Mouse (Mus musculus): Measurements from ENCODE around the gene Apoc4. TPM values are rescaled to one million over a fixed set of nuclear protein-coding genes. Genes with fewer than 3 reads are reported as not detected.
A peak's percentile ranks its signal among the peaks of the same experiment; 100 is the strongest.

The Apoc4 gene
- polyA plus RNA-seq, 1 experiment from 2014 or later, result 0.09 TPM

- DNase-seq (ENCODE audit: low read depth, low spot score), result peak; percentile 50
- no peak for ATAC-seq
- in situ Hi-C loops (cut with MboI; ENCODE audit: low pct_unique_long_range_greater_than_20kb), result no loop called here
- no peak for TF ChIP-seq CTCF (IDR thresholded peaks at IDR 0.05)
- no peaks in the 10 kb centered on the region for H3K27me3 ChIP-seq
- POLR2A ChIA-PET, result no interaction called here
- CTCF ChIA-PET, result interaction anchor here (0.8 to 2.0 kb wide), 3 partner anchors 10 to 18 kb away, joined by 3 to 5 read pairs (median 4); no protein-coding TSS in a partner anchor
These were observed 1.7 kb upstream of the Apoc4 start for GRCm38 (mm10) chr7:19682979-19683378.

- DNase-seq (ENCODE audit: low read depth, low spot score) (no peak), ATAC-seq (no peak)
- no peak for TF ChIP-seq CTCF (IDR thresholded peaks at IDR 0.05)
- in situ Hi-C loops (cut with MboI; ENCODE audit: low pct_unique_long_range_greater_than_20kb), result no loop called here
- ChIA-PET CTCF (interaction anchor here (1.7 to 2.2 kb wide), 2 partner anchors 9 to 12 kb away, joined by 4 to 10 read pairs; no protein-coding TSS in a partner anchor), POLR2A (interaction anchor here (0.6 kb wide), 1 partner anchor 275 kb away, joined by 5 read pairs; no protein-coding TSS in a partner anchor)
- H3K27me3 ChIP-seq, result no peaks in the 10 kb centered on the region
These were observed 577 bp downstream of the Apoc4 start for GRCm38 (mm10) chr7:19680702-19681101.

GRCm38 (mm10) chr7:19678901-19679300 lies 2.4 kb downstream of the Apoc4 start:
- no peak for TF ChIP-seq CTCF (IDR thresholded peaks at IDR 0.05)
- no peak for DNase-seq (ENCODE audit: low read depth, low spot score)
- no peaks in the 10 kb centered on the region for H3K27me3 ChIP-seq
- ChIA-PET POLR2A (no interaction called here), CTCF (interaction anchor here (1.2 to 1.6 kb wide), 2 partner anchors 19 to 21 kb away, joined by 3 to 6 read pairs; no protein-coding TSS in a partner anchor)
- in situ Hi-C loops (cut with MboI; ENCODE audit: low pct_unique_long_range_greater_than_20kb), result no loop called here
- ATAC-seq, result no peak

GRCm38 (mm10) chr7:19677872-19678271 lies 3.4 kb downstream of the Apoc4 start, which contains the start of gene Apoc2:
TSS of gene Apoc2 (minus strand) at chr7:19677941.
- no peaks in the 10 kb centered on the region for H3K27me3 ChIP-seq
- no peak for ATAC-seq
- no peak for DNase-seq (ENCODE audit: low read depth, low spot score)
- ChIA-PET CTCF (interaction anchor here (1.6 kb wide), 1 partner anchor 22 kb away, joined by 6 read pairs; no protein-coding TSS in a partner anchor), POLR2A (interaction anchor here (1.3 kb wide), 1 partner anchor 9 kb away, joined by 3 read pairs; no protein-coding TSS in a partner anchor)
- no peak for TF ChIP-seq CTCF (IDR thresholded peaks at IDR 0.05)
- in situ Hi-C loops (cut with MboI; ENCODE audit: low pct_unique_long_range_greater_than_20kb), result no loop called here

GRCm38 (mm10) chr7:19676662-19677061 lies 4.6 kb downstream of the Apoc4 start:
- H3K27me3 ChIP-seq, result no peaks in the 10 kb centered on the region
- ATAC-seq (no peak), DNase-seq (ENCODE audit: low read depth, low spot score) (no peak)
- TF ChIP-seq CTCF (IDR thresholded peaks at IDR 0.05), result no peak
- CTCF ChIA-PET, result no interaction called here
- POLR2A ChIA-PET, result no interaction called here
- in situ Hi-C loops (cut with MboI; ENCODE audit: low pct_unique_long_range_greater_than_20kb), result no loop called here

- no peak for ATAC-seq
- POLR2A ChIA-PET, result no interaction called here
- CTCF ChIA-PET, result no interaction called here
- no peak for DNase-seq (ENCODE audit: low read depth, low spot score)
- in situ Hi-C loops (cut with MboI; ENCODE audit: low pct_unique_long_range_greater_than_20kb), result no loop called here
- TF ChIP-seq CTCF (IDR thresholded peaks at IDR 0.05), result no peak
- H3K27me3 ChIP-seq, result no peaks in the 10 kb centered on the region
These were observed 5.5 kb downstream of the Apoc4 start for GRCm38 (mm10) chr7:19675824-19676223.

- POLR2A ChIA-PET, result interaction anchor here (1.6 kb wide), 1 partner anchor 27 kb away, joined by 4 read pairs; no protein-coding TSS in a partner anchor
- in situ Hi-C loops (cut with MboI; ENCODE audit: low pct_unique_long_range_greater_than_20kb), result no loop called here
- CTCF ChIA-PET, result interaction anchor here (1.0 kb wide), 1 partner anchor 12 kb away, joined by 3 read pairs; no protein-coding TSS in a partner anchor
- DNase-seq (ENCODE audit: low read depth, low spot score) (no peak), ATAC-seq (no peak)
- H3K27me3 ChIP-seq, result no peaks in the 10 kb centered on the region
- no peak for TF ChIP-seq CTCF (IDR thresholded peaks at IDR 0.05)
These were observed 8.1 kb downstream of the Apoc4 start for GRCm38 (mm10) chr7:19673083-19673699.

GRCm38 (mm10) chr7:19671511-19671910 lies 9.8 kb downstream of the Apoc4 start:
- ATAC-seq, result no peak
- CTCF ChIA-PET, result interaction anchor here (1.0 kb wide), 1 partner anchor 29 kb away, joined by 4 read pairs; no protein-coding TSS in a partner anchor
- DNase-seq (ENCODE audit: low read depth, low spot score), result no peak
- H3K27me3 ChIP-seq, result no peaks in the 10 kb centered on the region
- POLR2A ChIA-PET, result interaction anchor here (0.6 kb wide), 1 partner anchor 45 kb away, joined by 3 read pairs; no protein-coding TSS in a partner anchor
- in situ Hi-C loops (cut with MboI; ENCODE audit: low pct_unique_long_range_greater_than_20kb), result no loop called here
- no peak for TF ChIP-seq CTCF (IDR thresholded peaks at IDR 0.05)

GRCm38 (mm10) chr7:19668947-19669721 lies 12.1 kb downstream of the Apoc4 start:
- ATAC-seq (peak; percentile 84), DNase-seq (ENCODE audit: low read depth, low spot score) (peak; percentile 56)
- in situ Hi-C loops (cut with MboI; ENCODE audit: low pct_unique_long_range_greater_than_20kb), result loop anchor here (5.0 kb wide), 1 partner anchor 43 kb away; no protein-coding TSS in a partner anchor
- TF ChIP-seq CTCF (IDR thresholded peaks at IDR 0.05), result peak; percentile 94
- no peaks in the 10 kb centered on the region for H3K27me3 ChIP-seq
- CTCF ChIA-PET, result interaction anchor here (0.8 to 5.8 kb wide), 22 partner anchors 9 to 274 kb away, joined by 3 to 120 read pairs (median 4); partner anchors contain the start of genes Apoc1, Apoc4, Apoe and Gm44805
- POLR2A ChIA-PET, result interaction anchor here (0.7 to 1.6 kb wide), 4 partner anchors 9 to 50 kb away, joined by 3 to 16 read pairs (median 3); partner anchors contain the start of gene Apoc2

GRCm38 (mm10) chr7:19667434-19667833 lies 13.8 kb downstream of the Apoc4 start:
- POLR2A ChIA-PET, result no interaction called here
- CTCF ChIA-PET, result interaction anchor here (5.8 kb wide), 1 partner anchor 34 kb away, joined by 120 read pairs; the partner anchor contains the start of gene Apoe

More at GRCm38 (mm10) chr7:19667434-19667833, 13.8 kb downstream of the Apoc4 start:
- H3K27me3 ChIP-seq, result no peaks in the 10 kb centered on the region
- ATAC-seq, result no peak
- in situ Hi-C loops (cut with MboI; ENCODE audit: low pct_unique_long_range_greater_than_20kb), result loop anchor here (5.0 kb wide), 1 partner anchor 45 kb away; no protein-coding TSS in a partner anchor
- TF ChIP-seq CTCF (IDR thresholded peaks at IDR 0.05), result no peak
- DNase-seq (ENCODE audit: low read depth, low spot score), result no peak

All from Patski (cell line).